Mouse (Mus musculus) regulatory T cell (primary cell): Measurements from ENCODE around the gene Pitpna.

Experiments used
- in situ Hi-C: fragments of 300-600 bp; cut with MboI, MseI; formaldehyde crosslinking; loops from one replicate; pipeline ENCODE4 v1.15.1; 2025; ENCODE audit warnings: high pct_unique_total_duplicates

Gene Pitpna

GRCm38 (mm10) chr11:75656621-75657590 is 69.0 kb downstream of the Pitpna start:
- in situ Hi-C loops: no loop called here

GRCm38 (mm10) chr11:75657841-75658240 is 69.9 kb downstream of the Pitpna start:
- in situ Hi-C loops: no loop called here

GRCm38 (mm10) chr11:75658311-75658710 is 70.4 kb downstream of the Pitpna start:
- in situ Hi-C loops: no loop called here

- in situ Hi-C loops: no loop called here
Measured at GRCm38 (mm10) chr11:75658996-75659750, 71.3 kb downstream of the Pitpna start.

- in situ Hi-C loops: no loop called here
Measured at GRCm38 (mm10) chr11:75660081-75660590, 72.2 kb downstream of the Pitpna start.

- in situ Hi-C loops: no loop called here
Measured at GRCm38 (mm10) chr11:75660941-75661800, 73.3 kb downstream of the Pitpna start.

GRCm38 (mm10) chr11:75662131-75662530 is 74.2 kb downstream of the Pitpna start:
- in situ Hi-C loops: no loop called here

GRCm38 (mm10) chr11:75666296-75666695 is 78.4 kb downstream of the Pitpna start:
- in situ Hi-C loops: no loop called here

GRCm38 (mm10) chr11:75668621-75669020 is 80.7 kb downstream of the Pitpna start:
- in situ Hi-C loops: no loop called here

- in situ Hi-C loops: no loop called here
Measured at GRCm38 (mm10) chr11:75669176-75669852, 81.4 kb downstream of the Pitpna start.

- in situ Hi-C loops: loop anchor here (10.0 kb wide), 1 partner anchor 1155 kb away; no protein-coding TSS in a partner anchor
Measured at GRCm38 (mm10) chr11:75669853-75670200, 81.9 kb downstream of the Pitpna start.

GRCm38 (mm10) chr11:75671426-75672180 is 83.7 kb downstream of the Pitpna start:
- in situ Hi-C loops: loop anchor here (10.0 kb wide), 1 partner anchor 1157 kb away; no protein-coding TSS in a partner anchor

- in situ Hi-C loops: loop anchor here (10.0 kb wide), 1 partner anchor 1159 kb away; no protein-coding TSS in a partner anchor
Measured at GRCm38 (mm10) chr11:75673411-75673810, 85.5 kb downstream of the Pitpna start.

GRCm38 (mm10) chr11:75674875-75675274 is 87.0 kb downstream of the Pitpna start:
- in situ Hi-C loops: loop anchor here (10.0 kb wide), 1 partner anchor 1160 kb away; no protein-coding TSS in a partner anchor

- in situ Hi-C loops: loop anchor here (10.0 kb wide), 1 partner anchor 1163 kb away; no protein-coding TSS in a partner anchor
Measured at GRCm38 (mm10) chr11:75677881-75678746, 90.2 kb downstream of the Pitpna start.
